In genomic region chr3:89945026-89945425, GRCm38 (mm10) we compare ENCODE assay signal across 23 mouse cellular contexts. TPM values are rescaled to one million over a fixed set of nuclear protein-coding genes. Genes with fewer than 3 reads are reported as not detected.
DNase-seq lines count a peak whose midpoint lies in the region; ATAC-seq and TF ChIP-seq lines count a peak whose summit lies in the region.
"Had no signal": no experiment of that assay in that cellular context is flagged by ENCODE, and none has a peak within 500 bp of the region (broad histone marks: within the 10 kb centered on the region; RNA-seq: fewer than 3 reads in every experiment).

No protein-coding gene starts in this region.

- H3K27ac ChIP-seq in forebrain, postnatal 0 days (ENCODE audit: low read depth, low read length) = no peak overlapping the region
- no peak overlapping the region for H3K27ac ChIP-seq in forebrain, embryonic 11.5 days (ENCODE audit: low read depth, low read length)
- no peak overlapping the region for H3K27ac ChIP-seq in liver, embryonic 14.5 days
- H3K27ac ChIP-seq in midbrain, postnatal 0 days (ENCODE audit: low read depth, low read length) = no peak overlapping the region
- H3K27ac ChIP-seq in midbrain, embryonic 13.5 days = no peak overlapping the region
- no peak overlapping the region for H3K27ac ChIP-seq in stomach, postnatal 0 days (replicated peaks)
- H3K27ac ChIP-seq: embryonic facial prominence, embryonic 13.5 days; heart, embryonic 15.5 days; hindbrain, embryonic 15.5 days; kidney, embryonic 15.5 days; liver, embryonic 13.5 days; macrophage had no signal

- TF ChIP-seq EP300 in liver, embryonic 14.5 days (IDR thresholded peaks at IDR 0.05; ENCODE audit: low read depth) = no peak
- no peak for TF ChIP-seq EP300 in stomach, postnatal 0 days (optimal IDR thresholded peaks at IDR 0.05)

- ATAC-seq in forebrain, postnatal 0 days = peak; percentile 42; the same call in 1 of the 2 replicates
- no peak for ATAC-seq in forebrain, embryonic 11.5 days (replicated peaks; ENCODE audit: low FRiP score)
- ATAC-seq in liver, embryonic 14.5 days (ENCODE audit: insufficient read depth) = no peak
- ATAC-seq in midbrain, postnatal 0 days (ENCODE audit: low FRiP score) = no peak
- no peak for ATAC-seq in midbrain, embryonic 13.5 days
- no peak for ATAC-seq in stomach, postnatal 0 days (ENCODE audit: low FRiP score, low TSS enrichment)
- ATAC-seq: forebrain, embryonic 14.5 days; intestine, embryonic 16.5 days had no signal

- TF ChIP-seq CTCF in forebrain, postnatal 0 days (IDR thresholded peaks at IDR 0.05; ENCODE audit: low read depth) = no peak
- 0 out of 2 replicates have a peak, but pooled peaks have one; percentile 36 for TF ChIP-seq CTCF in liver, embryonic 14.5 days (IDR thresholded peaks at IDR 0.05; ENCODE audit: low read depth)
- 0 out of 2 replicates have a peak, but pooled peaks have one; percentile 33 for TF ChIP-seq CTCF in midbrain, postnatal 0 days (IDR thresholded peaks at IDR 0.05)
- TF ChIP-seq CTCF in stomach, postnatal 0 days (IDR thresholded peaks at IDR 0.05; ENCODE audit: low read depth) = peak; percentile 43

- DNase-seq in forebrain, postnatal 0 days = no peak
- no peak for DNase-seq in forebrain, embryonic 11.5 days (ENCODE audit: low spot score)
- DNase-seq in liver, embryonic 14.5 days (ENCODE audit: low read depth in 3 of 3, low spot score in 3 of 3) = no peak
- no peak for DNase-seq in liver
- no peak for DNase-seq in midbrain, postnatal 0 days (ENCODE audit: low spot score)
- no peak for DNase-seq in stomach, postnatal 0 days (ENCODE audit: low spot score)
- no peak for DNase-seq in spleen, postnatal 14 days (ENCODE audit: low spot score in 2 of 2)
- DNase-seq: adrenal gland, postnatal 14 days; cerebellum, adult 8-10 months; cerebellum, postnatal 36 days; embryo, embryonic 11 days; heart, postnatal 4 days; liver, embryonic 13.5 days; thymus, postnatal 25 days had no signal

- H3K9me3 ChIP-seq in forebrain, postnatal 0 days (ENCODE audit: low read length) = no peaks in the 10 kb centered on the region
- no peaks in the 10 kb centered on the region for H3K9me3 ChIP-seq in forebrain, embryonic 11.5 days (ENCODE audit: control insufficient read depth, low read length)
- no peaks in the 10 kb centered on the region for H3K9me3 ChIP-seq in liver, embryonic 14.5 days (ENCODE audit: control insufficient read depth, low read length)
- no peaks in the 10 kb centered on the region for H3K9me3 ChIP-seq in midbrain, postnatal 0 days (ENCODE audit: low read length)
- no peaks in the 10 kb centered on the region for H3K9me3 ChIP-seq in midbrain, embryonic 13.5 days
- H3K9me3 ChIP-seq in stomach, postnatal 0 days (ENCODE audit: control insufficient read depth, low read length) = no peaks in the 10 kb centered on the region
- H3K9me3 ChIP-seq: embryonic facial prominence, embryonic 13.5 days; G1E; heart, embryonic 15.5 days; hindbrain, embryonic 15.5 days; kidney, embryonic 15.5 days; liver, embryonic 13.5 days had no signal

- H3K36me3 ChIP-seq in forebrain, postnatal 0 days (ENCODE audit: insufficient read depth) = peaks cover 99% of the 10 kb centered on the region
- peaks cover 38% of the 10 kb centered on the region for H3K36me3 ChIP-seq in forebrain, embryonic 11.5 days (ENCODE audit: control insufficient read depth, insufficient read depth, low read length)
- H3K36me3 ChIP-seq in liver, embryonic 14.5 days (replicated peaks; ENCODE audit: control insufficient read depth, insufficient read depth, low read depth) = no peaks in the 10 kb centered on the region
- H3K36me3 ChIP-seq in midbrain, postnatal 0 days (ENCODE audit: insufficient read depth, low read length) = peaks cover 96% of the 10 kb centered on the region
- H3K36me3 ChIP-seq in midbrain, embryonic 13.5 days = peaks cover 100% of the 10 kb centered on the region
- H3K36me3 ChIP-seq in stomach, postnatal 0 days (ENCODE audit: control insufficient read depth, insufficient read depth, low read length) = peaks cover 67% of the 10 kb centered on the region
- H3K36me3 ChIP-seq: G1E had no signal

- H3K9ac ChIP-seq in forebrain, postnatal 0 days = no peak overlapping the region
- no peak overlapping the region for H3K9ac ChIP-seq in forebrain, embryonic 11.5 days (ENCODE audit: low read length)
- no peak overlapping the region for H3K9ac ChIP-seq in liver, embryonic 14.5 days (replicated peaks)
- H3K9ac ChIP-seq in midbrain, postnatal 0 days (replicated peaks; ENCODE audit: low read length, poor library complexity, severe bottlenecking) = no peak overlapping the region
- no peak overlapping the region for H3K9ac ChIP-seq in midbrain, embryonic 13.5 days (replicated peaks)
- H3K9ac ChIP-seq in stomach, postnatal 0 days (ENCODE audit: low read length) = no peak overlapping the region
- H3K9ac ChIP-seq: embryonic facial prominence, embryonic 13.5 days; heart, embryonic 15.5 days; hindbrain, embryonic 15.5 days; kidney, embryonic 15.5 days; liver, embryonic 13.5 days had no signal

- no peaks in the 10 kb centered on the region for H3K27me3 ChIP-seq in forebrain, postnatal 0 days (ENCODE audit: insufficient read depth, low read length)
- H3K27me3 ChIP-seq in forebrain, embryonic 11.5 days (ENCODE audit: control insufficient read depth, insufficient read depth, low read length) = no peaks in the 10 kb centered on the region
- no peaks in the 10 kb centered on the region for H3K27me3 ChIP-seq in liver, embryonic 14.5 days (ENCODE audit: control insufficient read depth, insufficient read depth, low read length)
- H3K27me3 ChIP-seq in midbrain, postnatal 0 days (ENCODE audit: insufficient read depth, low read length) = no peaks in the 10 kb centered on the region
- no peaks in the 10 kb centered on the region for H3K27me3 ChIP-seq in midbrain, embryonic 13.5 days
- no peaks in the 10 kb centered on the region for H3K27me3 ChIP-seq in stomach, postnatal 0 days (ENCODE audit: control insufficient read depth, insufficient read depth, low read length)
- H3K27me3 ChIP-seq: embryonic facial prominence, embryonic 13.5 days; heart, embryonic 15.5 days; hindbrain, embryonic 15.5 days; kidney, embryonic 15.5 days; liver, embryonic 13.5 days had no signal

- H3K4me2 ChIP-seq in forebrain, postnatal 0 days (ENCODE audit: low read depth) = no peak overlapping the region
- H3K4me2 ChIP-seq in forebrain, embryonic 11.5 days (ENCODE audit: low read depth, low read length, severe bottlenecking) = no peak overlapping the region
- H3K4me2 ChIP-seq in liver, embryonic 14.5 days (ENCODE audit: low read depth) = no peak overlapping the region
- H3K4me2 ChIP-seq in midbrain, postnatal 0 days (ENCODE audit: low read depth, low read length, poor library complexity, severe bottlenecking) = no peak overlapping the region
- H3K4me2 ChIP-seq in midbrain, embryonic 13.5 days (replicated peaks) = no peak overlapping the region
- no peak overlapping the region for H3K4me2 ChIP-seq in stomach, postnatal 0 days (replicated peaks; ENCODE audit: low read depth)
- H3K4me2 ChIP-seq: embryonic facial prominence, embryonic 13.5 days; heart, embryonic 15.5 days; hindbrain, embryonic 15.5 days; kidney, embryonic 15.5 days; liver, embryonic 13.5 days had no signal

- no peaks in the 10 kb centered on the region for H3K4me1 ChIP-seq in forebrain, postnatal 0 days (ENCODE audit: insufficient read depth)
- H3K4me1 ChIP-seq in forebrain, embryonic 11.5 days (replicated peaks; ENCODE audit: control insufficient read depth, insufficient read depth, low read length) = no peaks in the 10 kb centered on the region
- H3K4me1 ChIP-seq in liver, embryonic 14.5 days (replicated peaks; ENCODE audit: control insufficient read depth in 2 of 2, insufficient read depth in 2 of 2, low read length in 1 of 2) = no peaks in the 10 kb centered on the region
- no peaks in the 10 kb centered on the region for H3K4me1 ChIP-seq in midbrain, postnatal 0 days (ENCODE audit: insufficient read depth, low read length)
- no peaks in the 10 kb centered on the region for H3K4me1 ChIP-seq in midbrain, embryonic 13.5 days (replicated peaks)
- no peaks in the 10 kb centered on the region for H3K4me1 ChIP-seq in stomach, postnatal 0 days (replicated peaks; ENCODE audit: control insufficient read depth, insufficient read depth)
- H3K4me1 ChIP-seq: embryonic facial prominence, embryonic 13.5 days; hindbrain, embryonic 15.5 days; kidney, embryonic 15.5 days; liver, embryonic 13.5 days had no signal

- no peak overlapping the region for H3K4me3 ChIP-seq in forebrain, postnatal 0 days (ENCODE audit: low read depth, low read length)
- H3K4me3 ChIP-seq in forebrain, embryonic 11.5 days (ENCODE audit: low read depth, low read length) = no peak overlapping the region
- H3K4me3 ChIP-seq in liver, embryonic 14.5 days (ENCODE audit: insufficient read depth in 1 of 2, low read depth in 2 of 2, low read length in 2 of 2) = no peak overlapping the region
- H3K4me3 ChIP-seq in midbrain, postnatal 0 days (ENCODE audit: low read depth, low read length) = no peak overlapping the region
- no peak overlapping the region for H3K4me3 ChIP-seq in midbrain, embryonic 13.5 days (replicated peaks)
- no peak overlapping the region for H3K4me3 ChIP-seq in stomach, postnatal 0 days (ENCODE audit: low read depth, low read length)
- H3K4me3 ChIP-seq: embryonic facial prominence, embryonic 13.5 days; heart, embryonic 15.5 days; hindbrain, embryonic 15.5 days; kidney, embryonic 15.5 days; liver, embryonic 13.5 days had no signal

- 82% methylated on average over 8 of the region's 8 CpGs for WGBS in forebrain, postnatal 0 days
- WGBS in forebrain, embryonic 11.5 days = 86% methylated on average over 8 of the region's 8 CpGs
- WGBS in liver, embryonic 14.5 days (ENCODE audit: insufficient replicate concordance) = 79% methylated on average over 8 of the region's 8 CpGs
- WGBS in midbrain, postnatal 0 days = 87% methylated on average over 8 of the region's 8 CpGs
- WGBS in midbrain, embryonic 13.5 days = 76% methylated on average over 8 of the region's 8 CpGs
- WGBS in stomach, postnatal 0 days = 85% methylated on average over 7 of the region's 8 CpGs

RNA-seq across cellular contexts. Expression of gene Atp8b2, which starts 18.3 kb away (rescaled TPM):
- total RNA-seq in forebrain, postnatal 0 days (2014; rRNA removed) = 54.7 and 77.9 TPM in 2 replicates
- polyA plus RNA-seq in forebrain, postnatal 0 days (2015; fragmentation: Nextera tagmentation; extraction: Ambion mirVana) = 4.8 and 6.2 TPM in 2 replicates
- 14.9 and 15.4 TPM in 2 replicates for polyA plus RNA-seq in forebrain, embryonic 11.5 days (2014; fragmentation: Nextera tagmentation; extraction: Ambion mirVana)
- 2.9 and 3.4 TPM in 2 replicates for polyA plus RNA-seq in liver, embryonic 14.5 days (2012; rRNA removed)
- 1.8 TPM in 2 replicates for polyA plus RNA-seq in liver, embryonic 14.5 days (2014; fragmentation: Nextera tagmentation; extraction: Ambion mirVana)
- total RNA-seq in midbrain, postnatal 0 days (2014; rRNA removed) = 68.9 and 95.4 TPM in 2 replicates
- 7.9 and 9.0 TPM in 2 replicates for polyA plus RNA-seq in midbrain, postnatal 0 days (2015; fragmentation: Nextera tagmentation; extraction: Ambion mirVana)
- polyA plus RNA-seq in midbrain, embryonic 13.5 days (2015; fragmentation: Nextera tagmentation; extraction: Ambion mirVana) = 11.7 and 12.6 TPM in 2 replicates
- polyA plus RNA-seq in stomach, postnatal 0 days (2015; fragmentation: Nextera tagmentation; extraction: Ambion mirVana) = 4.2 and 5.0 TPM in 2 replicates

RNA-seq across cellular contexts. Expression of gene Il6ra, which starts 32.0 kb away (rescaled TPM):
- 1.1 and 1.7 TPM in 2 replicates for total RNA-seq in forebrain, postnatal 0 days (2014; rRNA removed)
- 1.6 and 1.7 TPM in 2 replicates for polyA plus RNA-seq in forebrain, postnatal 0 days (2015; fragmentation: Nextera tagmentation; extraction: Ambion mirVana)
- 0.15 and 0.27 TPM in 2 replicates for polyA plus RNA-seq in forebrain, embryonic 11.5 days (2014; fragmentation: Nextera tagmentation; extraction: Ambion mirVana)
- polyA plus RNA-seq in liver, embryonic 14.5 days (2012; rRNA removed) = 0.92 and 1.2 TPM in 2 replicates
- 1.3 and 1.9 TPM in 2 replicates for polyA plus RNA-seq in liver, embryonic 14.5 days (2014; fragmentation: Nextera tagmentation; extraction: Ambion mirVana)
- total RNA-seq in midbrain, postnatal 0 days (2014; rRNA removed) = 0.99 and 2.0 TPM in 2 replicates
- 1.1 and 1.8 TPM in 2 replicates for polyA plus RNA-seq in midbrain, postnatal 0 days (2015; fragmentation: Nextera tagmentation; extraction: Ambion mirVana)
- polyA plus RNA-seq in midbrain, embryonic 13.5 days (2015; fragmentation: Nextera tagmentation; extraction: Ambion mirVana) = 0.44 and 0.46 TPM in 2 replicates
- polyA plus RNA-seq in stomach, postnatal 0 days (2015; fragmentation: Nextera tagmentation; extraction: Ambion mirVana) = 4.3 and 4.5 TPM in 2 replicates
- polyA plus RNA-seq: G1E had no signal

RNA-seq across cellular contexts. Expression of gene Hax1, which starts 53.6 kb away (rescaled TPM):
- 43.9 and 59.8 TPM in 2 replicates for total RNA-seq in forebrain, postnatal 0 days (2014; rRNA removed)
- 73.4 and 78.2 TPM in 2 replicates for polyA plus RNA-seq in forebrain, postnatal 0 days (2015; fragmentation: Nextera tagmentation; extraction: Ambion mirVana)
- polyA plus RNA-seq in forebrain, embryonic 11.5 days (2014; fragmentation: Nextera tagmentation; extraction: Ambion mirVana) = 168 and 174 TPM in 2 replicates
- polyA plus RNA-seq in liver, embryonic 14.5 days (2012; rRNA removed) = 44.4 and 59.9 TPM in 2 replicates
- 107 and 108 TPM in 2 replicates for polyA plus RNA-seq in liver, embryonic 14.5 days (2014; fragmentation: Nextera tagmentation; extraction: Ambion mirVana)
- total RNA-seq in midbrain, postnatal 0 days (2014; rRNA removed) = 40.6 and 45.7 TPM in 2 replicates
- 71.8 and 77.4 TPM in 2 replicates for polyA plus RNA-seq in midbrain, postnatal 0 days (2015; fragmentation: Nextera tagmentation; extraction: Ambion mirVana)
- 139 and 148 TPM in 2 replicates for polyA plus RNA-seq in midbrain, embryonic 13.5 days (2015; fragmentation: Nextera tagmentation; extraction: Ambion mirVana)
- 73.6 and 77.7 TPM in 2 replicates for polyA plus RNA-seq in stomach, postnatal 0 days (2015; fragmentation: Nextera tagmentation; extraction: Ambion mirVana)
